Mouse (Mus musculus): Measurements from ENCODE around the gene Wdr83.

Gene Wdr83

GRCm38 (mm10) chr8:85076001-85076400, 5.1 kb downstream of the Wdr83 start:
- DNase-seq = peak; percentile 92

GRCm38 (mm10) chr8:85074617-85075016, 6.5 kb downstream of the Wdr83 start:
- DNase-seq = no peak

- peak; percentile 91 for DNase-seq
These were observed 6.9 kb downstream of the Wdr83 start for GRCm38 (mm10) chr8:85074167-85074566.

- peak; percentile 94 for DNase-seq
These were observed 8.0 kb downstream of the Wdr83 start for GRCm38 (mm10) chr8:85073041-85073612.

- no peak for DNase-seq
These were observed 8.7 kb downstream of the Wdr83 start for GRCm38 (mm10) chr8:85072364-85072929.

- peak; percentile 99 for DNase-seq
These were observed 9.4 kb downstream of the Wdr83 start, which contains the start of gene Dhps for GRCm38 (mm10) chr8:85071514-85072281. Gene Dhps, plus strand, starts transcription at chr8:85071757.

- no peak for DNase-seq
These were observed 10.1 kb downstream of the Wdr83 start for GRCm38 (mm10) chr8:85071041-85071440.

GRCm38 (mm10) chr8:85067982-85068381, 13.1 kb downstream of the Wdr83 start, which contains the start of gene Gm5741:
Gene Gm5741, minus strand, starts transcription at chr8:85067982.
- no peak for DNase-seq

GRCm38 (mm10) chr8:85067155-85067554, 14.0 kb downstream of the Wdr83 start:
- DNase-seq = no peak

- DNase-seq = no peak
These were observed 15.9 kb downstream of the Wdr83 start for GRCm38 (mm10) chr8:85065213-85065612.

GRCm38 (mm10) chr8:85062603-85063002, 18.5 kb downstream of the Wdr83 start:
- no peak for DNase-seq

GRCm38 (mm10) chr8:85059879-85060616, 21.1 kb downstream of the Wdr83 start, which contains the start of gene Fbxw9:
Gene Fbxw9, plus strand, starts transcription at chr8:85060055.
- peak; percentile 99 for DNase-seq

GRCm38 (mm10) chr8:85057367-85057766, 23.7 kb downstream of the Wdr83 start:
- DNase-seq = no peak

- DNase-seq = no peak
These were observed 37.5 kb downstream of the Wdr83 start for GRCm38 (mm10) chr8:85043619-85044018.

- peak; percentile 96 for DNase-seq
These were observed 43.2 kb downstream of the Wdr83 start for GRCm38 (mm10) chr8:85037681-85038531.

GRCm38 (mm10) chr8:85037366-85037680, 43.8 kb downstream of the Wdr83 start:
- DNase-seq = no peak

- peak; percentile 99 for DNase-seq
These were observed 44.3 kb downstream of the Wdr83 start, which contains the start of gene Tnpo2 for GRCm38 (mm10) chr8:85036718-85037365. Gene Tnpo2, plus strand, starts transcription at chr8:85036915.

- no peak for DNase-seq
These were observed 44.8 kb downstream of the Wdr83 start for GRCm38 (mm10) chr8:85036381-85036717.

GRCm38 (mm10) chr8:85035728-85036310, 45.3 kb downstream of the Wdr83 start:
- peak; percentile 94 for DNase-seq

- no peak for DNase-seq
These were observed 45.9 kb downstream of the Wdr83 start for GRCm38 (mm10) chr8:85035165-85035727.

GRCm38 (mm10) chr8:85034764-85035163, 46.3 kb downstream of the Wdr83 start:
- DNase-seq = peak; percentile 97
